Mouse (Mus musculus) urinary bladder, postnatal 10 days (tissue): ENCODE measurements around the gene Cttnbp2.
"Not testable (repeated sequence)": the region's sequence is repeated elsewhere in the genome, so short reads cannot be mapped to it uniquely, and the experiment has no call there.

ENCODE experiments used
- DNase-seq: peaks from one replicate; pipeline ENCODE4 v3.0.0; 2022; ENCODE audit warnings: low spot score

The Cttnbp2 gene

DNA sequence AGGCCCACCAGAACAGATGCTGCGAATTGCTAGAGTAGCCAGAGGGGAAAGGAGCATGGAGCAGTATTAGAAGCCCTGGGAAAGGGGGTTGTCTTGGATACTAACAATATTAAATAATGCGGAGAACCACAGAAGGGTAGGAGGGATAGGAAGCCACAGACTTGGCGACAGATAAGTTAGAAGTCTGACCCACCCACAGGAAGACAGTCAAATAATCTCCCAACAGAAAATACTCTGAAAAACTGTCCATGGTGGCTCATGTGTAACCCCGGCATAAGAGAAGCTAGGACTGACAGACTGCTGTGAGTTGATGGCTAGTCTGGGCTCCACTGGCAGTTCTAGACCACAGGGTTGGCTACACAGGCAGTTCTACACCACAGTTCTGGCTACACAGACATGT is 98.7 kb downstream of the Cttnbp2 start:
- DNase-seq = no peak

DNA sequence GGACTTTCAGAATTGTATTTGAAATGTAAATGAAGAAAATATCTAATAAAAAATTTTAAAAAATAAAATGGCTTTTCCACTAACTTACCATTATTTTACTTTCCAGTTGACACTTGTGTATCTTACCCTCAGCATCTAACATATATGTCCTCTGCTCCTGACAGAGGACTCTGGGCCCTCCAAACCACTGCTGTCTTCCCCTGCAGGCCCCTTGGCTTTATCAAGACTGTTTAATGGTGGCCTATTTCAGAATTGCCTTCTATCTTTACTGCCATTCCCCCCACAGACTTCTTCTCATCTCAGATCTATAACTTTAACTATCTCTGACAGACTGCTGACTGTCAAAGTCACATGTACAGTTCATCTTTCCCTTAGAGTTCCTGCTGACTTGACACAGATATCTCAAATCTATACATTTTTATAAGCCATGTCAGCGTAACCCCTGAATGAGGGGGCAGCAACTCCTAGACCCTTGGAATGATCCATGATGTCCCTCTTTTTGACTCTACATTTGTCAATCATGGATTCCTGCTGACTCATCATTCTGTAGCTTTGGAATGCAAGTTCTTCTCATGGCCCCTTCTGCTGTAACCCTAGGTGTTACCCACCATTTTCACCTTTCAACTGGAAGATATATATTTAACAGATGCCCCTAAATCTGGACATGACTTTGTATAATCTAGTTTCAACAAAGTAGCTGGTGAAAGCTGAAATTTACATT is 103.0 kb downstream of the Cttnbp2 start:
- DNase-seq = no peak

DNA sequence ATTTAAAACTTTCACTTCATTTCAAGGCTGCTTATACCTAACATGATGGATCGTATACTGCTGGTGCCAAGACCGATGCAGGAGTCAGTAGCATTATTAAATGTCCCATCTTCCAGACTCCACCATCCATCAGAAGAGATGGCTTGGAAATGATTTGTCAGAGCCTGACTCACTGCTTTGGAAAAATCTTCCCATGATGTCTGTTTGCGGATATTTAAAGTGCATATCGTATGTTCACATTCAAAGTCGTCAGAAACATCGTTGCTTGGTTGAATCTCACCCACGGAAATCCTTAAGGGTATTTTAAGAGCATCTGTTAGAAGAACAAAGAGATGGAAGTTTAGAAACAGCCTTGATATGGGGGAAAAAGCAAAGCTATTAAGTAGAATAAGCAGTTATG is 106.2 kb downstream of the Cttnbp2 start:
- no peak for DNase-seq

DNA sequence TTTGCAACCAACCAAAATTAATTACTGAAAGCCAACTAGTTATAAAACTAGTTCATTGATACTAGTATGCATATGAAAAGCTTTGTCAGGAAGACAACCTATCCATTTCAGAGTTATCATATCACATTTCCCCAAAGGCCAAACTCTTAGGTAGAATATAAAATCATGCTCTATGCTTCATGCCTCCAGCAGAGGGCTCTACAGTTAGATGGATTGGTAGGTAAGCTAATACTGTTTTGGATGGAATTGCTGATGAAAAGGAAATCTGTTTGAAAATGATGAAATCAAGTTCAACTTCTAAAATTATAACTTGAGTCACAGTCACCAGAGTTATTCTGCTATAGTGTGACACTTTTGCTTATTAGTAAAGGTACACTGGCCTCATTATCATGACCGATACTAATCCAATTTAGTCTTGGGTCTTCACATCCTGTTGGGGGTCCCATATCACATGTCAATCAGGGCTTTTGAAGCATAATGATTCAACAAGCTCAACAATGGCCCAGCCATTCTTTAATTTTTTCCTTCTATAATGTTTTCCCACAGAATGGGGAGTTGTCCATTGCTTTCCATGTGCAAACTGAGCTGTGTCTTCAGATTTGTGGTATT is 113.5 kb downstream of the Cttnbp2 start:
- no peak for DNase-seq

DNA sequence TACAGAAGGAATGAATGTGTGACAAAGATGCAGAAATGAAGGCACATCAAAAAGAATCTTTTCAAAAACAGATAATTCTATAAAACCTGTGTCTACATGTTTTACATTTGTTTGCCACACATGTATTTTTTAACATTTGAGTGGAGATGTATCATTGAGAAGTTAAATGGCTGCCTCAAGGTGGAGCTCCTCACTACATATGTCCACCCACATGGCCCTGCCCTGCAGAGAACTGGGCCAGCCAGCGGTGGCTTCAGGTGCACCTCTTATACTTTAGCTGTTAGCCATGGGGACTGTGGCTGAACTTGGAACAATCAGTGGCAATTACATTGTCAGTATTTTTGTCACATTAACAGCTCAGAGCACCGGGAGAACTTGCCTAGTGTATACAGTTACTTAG is 133.3 kb downstream of the Cttnbp2 start:
- no peak for DNase-seq

DNA sequence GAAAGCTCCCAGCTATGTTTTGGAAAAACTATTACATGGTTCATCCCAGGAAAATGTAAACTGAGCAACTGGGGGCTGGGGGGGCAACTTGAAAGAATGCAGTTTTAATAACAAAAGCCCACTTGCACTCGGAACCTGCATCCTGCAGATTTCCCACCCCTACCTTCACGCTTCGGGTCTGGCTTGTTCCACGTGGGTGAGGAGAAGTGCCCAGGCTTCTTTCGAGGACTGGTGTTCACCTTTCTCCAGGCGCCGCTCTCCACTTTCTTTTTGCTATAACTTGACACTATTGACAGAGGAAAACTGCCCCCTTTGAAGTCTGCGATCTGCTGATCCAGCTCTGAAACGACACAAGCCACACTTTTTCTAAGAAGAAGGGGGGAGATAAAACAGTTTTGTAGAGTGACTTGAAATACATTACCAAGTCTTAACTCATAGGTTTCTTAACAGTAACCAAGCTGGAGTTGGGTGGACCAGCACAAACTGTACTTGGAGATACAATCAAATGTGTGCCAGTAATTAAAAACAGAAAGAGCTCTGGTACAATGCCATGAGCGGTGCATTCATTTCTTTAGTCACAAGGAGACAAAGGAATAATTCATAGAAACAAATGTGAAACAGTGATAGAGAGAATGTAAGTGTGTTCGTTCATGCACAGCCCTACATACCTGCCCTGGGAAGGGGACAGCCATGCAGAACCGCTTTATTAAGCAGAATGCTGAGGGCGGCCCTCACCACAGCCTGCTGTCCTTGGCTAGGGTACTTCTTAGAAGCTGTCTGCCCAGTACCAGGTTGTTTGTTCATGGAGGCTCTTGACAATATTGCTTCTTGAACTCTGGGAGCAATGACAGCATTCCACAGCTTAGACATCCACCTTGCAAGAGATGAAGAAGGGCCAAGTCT is 134.1 kb downstream of the Cttnbp2 start:
- no peak for DNase-seq

DNA sequence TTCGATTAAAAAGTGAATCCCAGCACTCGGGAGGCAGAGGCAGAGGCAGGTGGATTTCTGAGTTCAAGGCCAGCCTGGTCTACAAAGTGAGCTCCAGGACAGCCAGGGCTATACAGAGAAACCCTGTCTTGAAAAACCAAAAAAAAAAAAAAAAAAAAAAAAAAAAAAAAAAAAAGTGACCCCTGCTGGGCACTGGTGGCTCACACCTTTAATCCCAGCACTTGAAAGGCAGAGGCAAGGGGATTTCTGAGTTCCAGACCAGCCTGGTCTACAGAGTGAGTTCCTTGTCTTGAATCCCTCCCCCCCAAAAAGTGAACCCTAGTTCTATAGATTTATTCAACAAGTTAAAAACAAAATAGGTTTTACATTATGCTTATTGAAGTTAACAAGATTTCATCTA is 136.9 kb downstream of the Cttnbp2 start:
- DNase-seq = not testable (repeated sequence)

DNA sequence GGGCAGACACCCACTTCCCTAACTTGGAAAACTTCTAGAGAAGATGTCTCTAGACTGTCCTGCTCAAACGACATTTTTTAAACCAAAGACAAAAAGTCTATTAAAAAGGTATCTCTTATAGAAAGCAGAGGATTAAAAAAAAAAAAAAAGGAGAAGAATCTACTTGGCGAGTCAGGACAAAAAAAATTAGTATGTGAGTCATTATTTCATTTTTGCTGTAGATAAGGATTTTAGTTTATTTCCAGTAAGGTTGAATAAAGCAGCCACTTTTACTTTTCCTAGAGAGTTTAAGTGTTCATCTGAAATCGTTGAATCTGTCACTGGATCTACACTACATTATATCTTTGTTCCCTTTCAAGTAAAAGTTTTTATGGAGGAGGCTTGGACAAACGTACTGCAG is 139.9 kb downstream of the Cttnbp2 start:
- DNase-seq = no peak

DNA sequence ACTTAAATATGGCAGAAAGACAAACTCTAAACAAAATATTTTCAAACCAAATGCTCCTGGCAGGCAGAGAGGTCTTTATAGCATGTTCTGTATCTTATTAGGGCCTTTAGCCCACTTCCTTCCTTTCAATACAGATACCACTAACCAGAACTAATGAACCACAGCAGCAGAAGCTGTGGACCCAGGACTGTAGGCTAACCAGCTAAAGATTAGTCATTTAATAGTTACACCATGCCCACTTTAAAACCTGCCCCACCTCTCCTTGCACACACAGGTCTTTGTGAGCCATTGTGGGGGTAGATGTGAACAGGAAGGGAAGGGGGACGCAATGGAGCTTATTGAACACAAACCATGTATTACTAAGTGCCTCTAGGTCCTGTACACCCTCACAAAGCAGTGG is 141.0 kb downstream of the Cttnbp2 start:
- DNase-seq = no peak

DNA sequence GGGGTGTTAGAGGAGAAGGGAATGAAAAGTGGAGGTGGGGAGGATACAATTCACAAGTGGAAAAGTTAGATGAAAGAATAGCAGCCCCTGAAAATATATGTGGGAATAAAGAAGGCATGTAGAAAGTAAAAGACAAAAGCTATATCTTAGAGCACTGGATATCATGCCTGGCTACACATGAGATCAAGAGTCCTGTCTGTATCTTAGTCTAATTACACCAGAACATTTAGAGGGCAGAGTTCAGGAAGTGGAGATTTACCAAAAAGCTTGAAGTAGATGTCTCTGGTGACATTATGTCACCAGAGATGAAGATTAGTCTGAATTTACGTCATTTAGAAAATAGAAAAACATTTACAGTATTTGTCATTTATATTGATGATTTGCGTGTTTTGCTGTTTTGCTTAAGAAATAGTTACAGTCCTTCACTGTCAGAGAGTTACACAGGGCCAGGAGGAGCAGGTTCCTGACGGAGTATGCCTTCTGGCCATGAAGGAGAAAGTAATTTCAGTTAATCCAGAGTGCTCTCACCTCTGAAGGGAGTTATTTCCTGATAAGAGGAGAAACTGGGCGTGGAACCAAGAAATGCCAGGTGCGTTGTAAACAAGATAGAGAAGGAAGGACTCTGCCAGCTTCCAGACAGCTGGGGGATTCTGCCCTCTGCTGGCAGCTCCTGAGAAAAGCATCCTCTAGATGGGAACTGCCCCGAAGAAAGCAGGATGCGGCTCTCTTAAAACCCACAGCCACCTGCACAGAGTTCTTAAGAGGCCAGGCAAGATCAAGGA is 142.0 kb downstream of the Cttnbp2 start:
- no peak for DNase-seq

DNA sequence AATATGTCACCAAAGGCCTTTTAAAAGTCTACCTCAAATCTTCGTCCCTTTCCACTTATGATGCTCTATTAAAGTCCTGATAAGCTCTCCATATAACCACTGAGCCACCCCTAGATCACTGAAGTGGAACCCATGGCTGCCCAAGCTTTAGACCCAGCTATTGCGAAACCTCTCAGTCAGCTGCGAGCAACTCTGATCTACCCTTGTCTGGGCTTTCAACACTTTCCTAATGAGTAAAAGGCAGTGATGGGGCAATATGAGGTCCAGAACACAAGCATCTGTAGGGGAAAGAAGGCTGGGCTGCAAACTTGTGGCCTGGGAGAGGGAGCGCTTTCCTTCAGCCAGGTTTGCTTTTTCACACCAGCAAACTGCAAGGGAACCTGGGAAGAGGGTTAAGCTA is 144.9 kb downstream of the Cttnbp2 start:
- no peak for DNase-seq

DNA sequence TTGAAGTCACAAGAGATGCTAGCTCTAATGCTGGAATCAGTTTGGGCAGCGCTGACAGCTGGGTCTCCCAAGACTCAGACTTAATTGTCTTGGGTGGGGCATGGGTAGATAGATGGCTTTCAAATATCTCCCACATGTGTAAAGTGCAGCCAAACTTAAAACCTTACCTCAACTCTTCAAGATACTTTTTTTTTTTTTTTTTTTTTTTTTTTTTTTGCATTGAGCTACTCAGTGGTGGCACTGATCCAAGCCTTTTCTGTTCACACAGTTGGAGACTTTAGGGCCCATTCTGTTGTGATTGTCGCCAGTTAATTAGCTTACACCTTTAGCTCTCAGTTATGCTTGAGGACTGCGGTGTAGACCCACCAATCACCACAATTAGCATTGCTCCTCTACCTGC is 145.6 kb downstream of the Cttnbp2 start:
- DNase-seq = no peak

DNA sequence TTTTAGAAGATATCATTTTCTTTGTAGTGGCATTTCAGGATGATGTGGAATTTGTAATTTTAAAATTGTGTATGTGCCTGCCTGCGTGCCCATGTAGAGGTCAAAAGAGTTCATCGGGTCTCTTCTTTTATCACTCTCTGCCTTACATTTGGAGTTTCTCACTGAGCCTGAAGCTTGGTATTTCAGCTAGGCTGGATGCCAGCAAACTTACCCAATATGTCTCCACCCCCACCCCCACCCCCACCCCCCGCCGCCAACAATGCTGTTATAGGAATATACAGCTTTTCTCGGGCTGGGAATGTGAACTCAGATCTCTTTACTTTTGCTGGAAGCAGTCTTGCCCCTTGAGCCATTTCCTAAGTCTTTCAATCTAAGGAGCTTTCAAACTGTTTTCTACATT is 152.4 kb downstream of the Cttnbp2 start:
- no peak for DNase-seq

DNA sequence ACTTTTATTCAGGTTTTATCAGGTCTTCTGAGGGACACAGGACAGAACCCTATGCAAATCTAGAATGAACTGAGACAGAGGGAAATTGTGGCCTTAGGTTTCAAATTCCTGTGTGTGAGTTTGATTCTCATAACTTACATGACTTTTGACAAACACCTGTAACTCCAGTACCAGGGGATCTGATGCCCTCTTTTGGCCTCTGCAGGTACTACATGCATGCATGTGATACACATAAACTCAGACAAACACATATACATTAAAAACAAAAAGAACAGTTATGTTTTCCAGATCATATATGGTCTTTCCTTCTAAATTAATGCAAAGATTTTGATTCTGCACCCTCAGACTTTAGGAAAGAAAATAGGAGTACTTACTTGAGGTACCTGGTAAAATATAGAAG is 153.7 kb downstream of the Cttnbp2 start:
- DNase-seq = no peak

DNA sequence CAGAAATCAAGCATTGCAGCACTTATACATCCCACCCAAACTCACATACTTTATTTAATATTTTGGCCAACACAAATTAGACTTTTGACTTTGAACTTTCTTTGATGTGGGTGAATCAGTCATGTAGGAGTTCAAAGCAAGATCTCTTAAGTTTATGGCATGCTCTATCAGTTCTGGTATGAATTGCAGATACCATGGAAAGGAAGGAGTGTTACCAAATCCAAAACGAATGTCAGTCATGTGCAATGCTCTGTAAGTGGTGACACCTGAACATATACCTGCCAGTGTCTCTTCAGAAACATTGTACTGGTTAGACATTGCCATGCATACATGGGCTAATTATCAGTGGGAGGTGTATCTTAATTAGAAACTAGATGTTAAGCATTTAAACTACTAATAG is 154.5 kb downstream of the Cttnbp2 start:
- no peak for DNase-seq

DNA sequence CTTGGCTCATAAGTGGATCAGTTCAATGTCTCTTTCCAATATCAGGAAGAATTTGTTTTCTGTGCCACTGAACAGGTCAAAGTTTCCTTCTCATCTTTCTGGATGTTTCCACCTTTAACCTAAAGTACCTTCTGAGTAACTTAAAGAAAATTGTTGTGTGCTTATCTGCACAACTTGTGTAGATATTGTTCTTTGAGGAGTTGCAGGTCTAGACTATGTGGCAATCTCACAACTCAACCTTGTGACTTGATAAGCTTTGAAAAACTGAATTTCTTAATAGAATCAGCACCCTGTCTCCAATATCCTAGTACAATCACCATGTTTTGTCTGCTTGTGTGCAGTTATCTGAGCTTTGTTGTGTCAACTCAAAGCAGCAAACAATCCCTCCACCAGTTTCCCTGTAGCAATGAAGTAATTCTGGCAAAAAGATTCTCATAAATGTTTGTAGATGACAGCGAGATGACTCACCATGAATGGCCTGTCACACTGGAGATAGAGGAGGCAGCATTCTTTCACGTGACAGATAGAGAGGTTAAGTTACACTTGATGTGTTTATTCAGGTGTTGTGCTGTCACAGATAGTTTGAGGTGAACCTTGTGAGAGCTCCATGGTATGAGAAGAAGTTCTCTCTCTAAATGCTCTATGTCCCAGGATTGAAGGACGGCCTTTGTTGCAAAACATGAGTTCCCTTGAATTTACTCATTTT is 165.3 kb downstream of the Cttnbp2 start:
- DNase-seq = no peak

DNA sequence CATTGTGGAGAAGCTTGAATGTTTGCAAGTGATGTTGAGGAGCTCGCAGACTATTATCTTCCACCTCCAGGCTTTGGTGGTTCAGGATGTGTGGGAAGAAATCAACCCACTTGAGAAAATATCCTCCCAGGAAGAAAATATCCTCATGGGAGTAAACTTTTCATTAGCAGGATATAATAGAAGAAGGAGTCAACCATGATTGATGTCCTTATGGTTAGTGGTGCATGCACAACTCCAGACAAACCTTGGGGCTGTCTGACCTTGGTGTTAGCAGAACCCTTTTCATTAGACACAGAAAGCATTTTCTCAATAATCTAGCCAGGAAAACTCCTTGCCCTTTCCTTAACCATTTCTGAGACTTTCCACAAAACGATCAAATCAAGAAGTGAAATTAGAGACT is 170.4 kb downstream of the Cttnbp2 start:
- no peak for DNase-seq

DNA sequence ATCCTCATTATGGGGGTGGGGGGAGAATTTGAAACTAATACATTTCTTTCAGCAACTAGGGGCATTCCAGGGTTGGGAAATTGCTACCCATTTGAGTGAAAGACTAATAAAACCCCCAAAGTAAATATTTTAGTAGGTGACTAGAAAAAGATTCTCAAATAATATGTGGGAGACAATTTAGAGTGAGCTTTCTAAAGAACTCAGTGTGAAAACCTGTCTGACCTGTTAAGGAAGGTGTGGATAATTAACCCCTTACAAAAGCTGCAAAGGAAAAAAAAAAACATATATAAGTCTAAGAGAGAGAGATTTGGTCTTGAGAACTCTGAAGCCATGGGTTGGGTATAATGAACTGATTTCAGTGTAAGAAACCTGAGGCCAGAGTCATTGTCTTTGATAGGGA is 176.3 kb downstream of the Cttnbp2 start:
- DNase-seq = no peak

DNA sequence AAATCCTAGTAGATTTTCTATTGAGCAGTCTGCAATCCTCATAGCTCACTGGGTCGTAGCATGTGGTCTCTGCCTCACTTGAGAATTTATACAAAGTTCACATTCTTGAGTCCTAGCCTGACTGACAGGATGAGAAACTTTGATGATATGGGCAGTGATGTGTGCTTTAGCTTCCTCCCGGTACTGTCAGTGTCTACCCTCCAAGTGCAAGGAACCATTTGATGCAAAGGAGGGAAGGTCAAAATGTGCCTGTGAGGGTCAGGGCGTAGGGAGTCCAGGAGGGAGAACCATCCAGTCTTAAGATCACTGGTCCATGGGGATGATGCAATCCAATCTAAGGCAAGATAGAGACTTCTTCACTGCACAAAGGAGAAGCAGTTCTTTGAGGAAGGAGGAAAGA is 179.2 kb downstream of the Cttnbp2 start:
- DNase-seq = no peak

DNA sequence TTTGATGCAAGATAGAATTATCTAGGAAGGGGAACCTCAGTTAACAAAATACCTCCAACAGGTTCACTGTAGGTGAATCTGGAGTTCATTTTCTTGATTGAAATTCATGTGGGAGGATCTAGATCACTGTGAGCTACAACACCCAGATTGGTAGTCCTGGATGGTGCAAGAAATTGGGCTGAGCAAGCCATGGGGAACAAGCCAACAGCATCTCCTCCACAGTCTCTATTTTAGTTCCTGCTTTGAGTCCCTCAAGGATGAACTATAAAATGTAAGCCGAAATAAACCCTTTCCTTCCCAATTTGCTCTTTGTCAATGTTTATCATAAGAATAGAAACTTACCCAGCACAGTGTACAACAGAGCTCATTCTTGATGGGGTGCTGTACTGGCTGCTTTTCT is 191.7 kb downstream of the Cttnbp2 start:
- no peak for DNase-seq
